Mouse (Mus musculus) adrenal gland, adult 8-10 months (tissue): Measurements from ENCODE around the gene Cxcr6. TPM values are rescaled to one million over a fixed set of nuclear protein-coding genes. Genes with fewer than 3 reads are reported as not detected.

Experiments used
- DNase-seq: peaks from one replicate; pipeline ENCODE4 v3.0.0; 2022
- total RNA-seq, 4 experiments: library from RNA; stranded (reverse); gene quantifications; 2 replicates each; pipeline ENCODE4 v1.2.4; 2022

The Cxcr6 gene
- total RNA-seq, 4 experiments from 2014 or later, result 0.46 to 0.75 (median 0.49) TPM; not detected in 1

DNA sequence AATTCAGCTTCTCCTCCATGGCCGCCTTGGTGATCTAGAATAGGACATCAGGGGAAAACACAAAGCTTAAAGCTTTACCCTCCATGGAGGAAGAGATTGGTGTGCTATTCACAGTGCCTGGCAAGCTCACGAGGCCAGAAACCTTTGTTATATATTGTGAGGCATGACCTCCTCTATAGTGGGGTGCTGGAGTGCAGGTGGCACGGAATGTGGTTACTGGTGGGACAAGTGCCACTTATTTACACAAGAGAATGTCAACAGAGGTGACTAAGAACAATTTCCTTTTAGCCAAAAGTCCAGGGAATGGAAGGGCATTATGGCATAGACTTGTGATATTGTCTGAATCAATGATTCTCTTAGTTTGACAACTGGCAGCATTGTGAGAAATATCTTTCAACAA, 20.4 kb downstream of the Cxcr6 start:
- DNase-seq, result no peak

GRCm38 (mm10) chr9:123828916-123829315, 22.6 kb downstream of the Cxcr6 start:
- no peak for DNase-seq

DNA sequence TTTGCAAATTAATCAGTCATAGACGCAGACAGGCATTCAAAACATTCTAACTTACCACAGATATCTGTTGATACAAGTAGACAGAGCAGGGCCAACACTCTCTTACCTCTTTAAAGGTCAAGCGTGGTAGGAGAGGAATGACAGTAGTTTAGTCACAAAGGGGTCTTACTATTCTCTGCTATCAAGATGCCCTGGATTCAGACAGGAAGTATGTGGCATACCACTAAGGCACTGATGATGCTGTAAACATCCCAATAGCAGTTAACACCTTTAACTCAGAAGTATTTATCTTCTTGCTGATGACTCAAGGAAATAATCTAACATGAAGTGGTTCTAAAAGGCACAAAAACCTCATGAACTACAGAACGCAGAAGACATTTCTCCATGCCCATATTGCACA, 29.6 kb downstream of the Cxcr6 start:
- no peak for DNase-seq

GRCm38 (mm10) chr9:123840243-123840642, 34.0 kb downstream of the Cxcr6 start:
- no peak for DNase-seq

GRCm38 (mm10) chr9:123844468-123844867, 38.2 kb downstream of the Cxcr6 start:
- no peak for DNase-seq

- peak; percentile 16 for DNase-seq
Measured at GRCm38 (mm10) chr9:123845120-123845519, 38.8 kb downstream of the Cxcr6 start.

DNA sequence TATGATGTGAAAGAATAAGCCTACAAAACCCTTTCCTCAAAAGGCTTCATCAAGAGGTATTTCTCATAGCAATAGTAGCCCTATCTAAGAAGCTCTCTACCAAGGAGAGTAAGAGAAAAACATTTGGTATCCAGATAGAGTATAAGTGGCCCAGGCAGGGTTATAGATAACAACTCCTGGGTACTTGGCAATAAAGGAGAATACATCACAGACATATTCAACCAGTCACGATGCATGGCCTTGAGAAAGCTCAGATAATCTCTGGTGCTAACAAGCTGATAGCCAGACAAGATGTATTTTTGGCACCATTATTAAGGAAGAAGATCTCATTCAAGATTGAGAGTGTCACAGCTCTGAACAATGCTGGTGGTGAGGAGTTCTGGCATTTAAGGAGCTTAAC, 40.2 kb downstream of the Cxcr6 start:
- no peak for DNase-seq

GRCm38 (mm10) chr9:123849976-123850695, 43.9 kb downstream of the Cxcr6 start:
- no peak for DNase-seq

DNA sequence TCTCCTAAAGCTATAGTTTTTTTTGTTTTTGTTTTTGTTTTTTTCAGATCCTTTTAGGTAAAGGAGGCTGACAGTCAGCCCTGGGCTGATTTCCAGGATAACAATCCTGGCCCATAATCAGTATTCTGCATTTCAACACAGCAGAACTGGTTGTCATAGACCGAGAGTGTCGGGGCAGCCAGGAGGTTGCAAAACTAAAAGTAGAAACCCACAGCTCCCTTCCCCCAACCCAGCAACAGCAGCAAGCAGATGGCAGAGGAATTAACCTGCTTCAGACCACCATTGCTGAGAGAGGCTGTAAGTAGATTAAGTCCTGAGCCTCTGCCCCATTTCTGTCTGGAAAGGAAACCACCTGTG, 44.4 kb downstream of the Cxcr6 start:
- DNase-seq, result peak; percentile 45

GRCm38 (mm10) chr9:123851062-123851712, 44.9 kb downstream of the Cxcr6 start:
- DNase-seq, result peak; percentile 61

- DNase-seq, result peak; percentile 98
Measured at GRCm38 (mm10) chr9:123851713-123852448, 45.6 kb downstream of the Cxcr6 start, which contains the start of gene Fyco1. TSS of gene Fyco1 (minus strand) at chr9:123851899.

DNA sequence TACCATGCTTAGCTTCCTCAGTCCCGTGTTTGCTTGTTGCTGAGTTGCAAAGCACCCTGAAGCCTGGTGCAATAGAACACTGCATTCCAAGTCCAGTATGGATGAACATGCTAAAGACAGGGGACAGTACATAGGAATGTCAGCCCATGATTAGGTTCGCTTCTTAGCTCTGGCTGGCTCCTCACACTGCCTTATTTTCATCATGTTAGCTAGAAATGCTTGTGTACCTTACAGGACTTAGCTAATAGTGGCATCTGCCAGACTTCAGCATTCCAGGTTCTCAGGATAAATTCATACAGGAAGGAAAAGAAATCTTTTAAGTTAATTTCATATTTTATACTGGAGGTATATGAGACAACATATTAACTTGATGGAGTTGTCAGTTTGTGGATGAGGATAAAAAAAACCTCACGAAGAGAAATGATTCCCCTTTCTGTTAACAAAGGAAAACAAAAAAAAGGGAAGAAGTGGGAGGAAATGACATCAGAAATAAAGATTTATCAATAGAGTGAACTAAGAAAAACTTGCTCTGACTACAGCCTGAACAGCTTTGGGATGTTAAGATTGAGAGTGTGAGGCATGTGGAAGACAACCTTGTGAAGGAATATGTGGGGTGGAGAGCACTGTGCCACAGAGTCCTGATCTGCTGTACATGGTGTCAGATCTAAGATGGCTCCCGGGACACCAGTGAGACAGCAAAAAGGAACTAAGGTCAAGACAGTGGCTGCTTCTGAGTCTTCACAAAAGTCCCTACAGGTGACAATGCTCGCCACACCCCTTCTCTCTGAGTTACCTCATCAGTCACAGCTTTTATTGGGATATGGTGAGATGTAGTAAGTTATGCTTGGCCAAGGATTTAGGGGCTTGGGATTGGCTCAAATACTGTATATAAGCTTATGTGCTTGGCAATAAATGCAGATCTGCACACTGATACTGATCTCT, 46.4 kb downstream of the Cxcr6 start:
- no peak for DNase-seq

DNA sequence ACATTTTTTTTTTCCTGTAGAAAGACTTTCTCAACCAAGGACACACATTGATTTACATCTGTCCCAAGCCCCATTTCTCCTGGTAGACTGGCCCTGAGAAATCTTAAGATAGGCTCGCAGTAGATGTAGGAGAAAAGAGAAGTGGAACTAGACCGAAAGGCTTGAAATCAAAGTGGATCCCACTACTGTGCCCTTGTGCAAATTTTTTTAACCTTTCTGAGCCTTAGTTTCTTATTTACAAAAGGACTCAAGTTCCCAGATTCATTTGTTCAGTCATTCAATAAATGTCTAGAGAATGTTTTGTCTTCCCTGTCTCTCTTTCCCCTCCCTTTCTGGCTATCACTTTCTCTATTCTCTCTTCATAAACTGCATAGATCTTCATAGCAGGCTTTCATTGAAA, 50.6 kb downstream of the Cxcr6 start:
- DNase-seq, result no peak

Other genes with a start within 250 kb of the Cxcr6 start
- not detected for gene Slc6a20b, start 173.9 kb upstream of the Cxcr6 start, total RNA-seq
- under 1 TPM; 0.05 to 0.15 (median 0.11) TPM for gene Ccr9, start 128.0 kb upstream of the Cxcr6 start, total RNA-seq
- gene Slc6a20a, start 127.6 kb upstream of the Cxcr6 start, total RNA-seq, result under 1 TPM in 2 of 4 experiments, not detected in 2; 0.10 to 0.17 TPM
- 10 to 100 TPM; 47.5 to 60.5 (median 57.4) TPM for gene Lztfl1, start 88.8 kb upstream of the Cxcr6 start, total RNA-seq
- 10 to 100 TPM; 49.2 to 64.3 (median 59.1) TPM for gene Fyco1, start 45.4 kb downstream of the Cxcr6 start, total RNA-seq
- gene Xcr1, start 55.6 kb downstream of the Cxcr6 start, total RNA-seq, result under 1 TPM in 3 of 4 experiments, not detected in 1; 0.22 to 0.31 (median 0.23) TPM
- 1 to 10 TPM; 1.2 to 3.0 (median 3.0) TPM for gene Ccr1, start 162.2 kb downstream of the Cxcr6 start, total RNA-seq
- not detected for gene Ccr1l1, start 171.9 kb downstream of the Cxcr6 start, total RNA-seq
- not detected for gene Ccr3, start 215.5 kb downstream of the Cxcr6 start, total RNA-seq